ENCODE assay signal across 10 mouse cellular contexts in the genomic region with DNA sequence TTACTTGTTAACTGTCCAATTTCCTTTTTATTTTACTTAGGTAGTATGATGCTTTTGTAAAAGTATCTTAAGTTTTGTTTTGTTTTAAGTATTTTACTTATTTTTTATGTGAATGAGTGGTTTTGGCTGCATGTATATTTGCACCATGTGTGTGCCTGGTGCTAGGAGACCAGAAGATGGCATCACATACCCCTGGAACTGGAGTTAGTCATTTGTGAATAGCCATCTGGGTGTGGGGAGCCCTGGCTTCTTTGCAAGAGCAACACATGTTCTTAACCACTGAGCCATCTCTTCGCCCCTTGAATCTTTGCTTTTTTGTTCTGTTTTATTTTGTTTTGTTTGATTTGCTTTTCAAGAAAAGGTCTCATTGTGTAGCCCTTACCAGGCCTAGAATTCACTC. TPM values are rescaled to one million over a fixed set of nuclear protein-coding genes. Genes with fewer than 3 reads are reported as not detected.
DNase-seq lines count a peak whose midpoint lies in the region; ATAC-seq and TF ChIP-seq lines count a peak whose summit lies in the region.
"Had no signal": no experiment of that assay in that cellular context is flagged by ENCODE, and none has a peak within 500 bp of the region (broad histone marks: within the 10 kb centered on the region; RNA-seq: fewer than 3 reads in every experiment).

No protein-coding gene starts in this region.

- ATAC-seq in kidney, embryonic 15.5 days (replicated peaks; ENCODE audit: low FRiP score), result no peak
- no peak for ATAC-seq in liver, embryonic 13.5 days (ENCODE audit: low read depth)
- no peak for ATAC-seq in CD4-positive, CD25-positive, alpha-beta regulatory T cell, adult 4 months

- no peak for DNase-seq in kidney, adult 2 months
- peak; percentile 42 for DNase-seq in A20 (ENCODE audit: low read depth, low spot score)
- DNase-seq in Muller cell, postnatal 12 days (ENCODE audit: inconsistent ontology term), result peak; percentile 29
- no peak for DNase-seq in liver, embryonic 13.5 days
- DNase-seq in cerebellum, adult 11-12 months, result no peak
- DNase-seq: lung, adult 2 months; right cerebral cortex, postnatal 4 days had no signal

- no peaks in the 10 kb centered on the region for H3K27me3 ChIP-seq in kidney, embryonic 15.5 days
- no peaks in the 10 kb centered on the region for H3K27me3 ChIP-seq in kidney, adult 2 months (replicated peaks; ENCODE audit: control insufficient read depth, insufficient read depth, low read length)
- H3K27me3 ChIP-seq in liver, embryonic 13.5 days, result no peaks in the 10 kb centered on the region

- H3K4me2 ChIP-seq in kidney, embryonic 15.5 days, result peak overlapping the region; percentile 70; the same call in 1 of the 2 replicates
- H3K4me2 ChIP-seq in liver, embryonic 13.5 days, result 0 out of 2 replicates have a peak overlapping the region, but pooled peaks have one; percentile 46
- H3K4me2 ChIP-seq: midbrain, embryonic 11.5 days had no signal

- H3K27ac ChIP-seq in kidney, embryonic 15.5 days, result no peak overlapping the region
- no peak overlapping the region for H3K27ac ChIP-seq in kidney, adult 2 months (ENCODE audit: insufficient read depth, low read depth, low read length)
- H3K27ac ChIP-seq in liver, embryonic 13.5 days, result no peak overlapping the region

- no peak overlapping the region for H3K9ac ChIP-seq in kidney, embryonic 15.5 days
- peak overlapping the region; percentile 49; the same call in 1 of the 2 replicates for H3K9ac ChIP-seq in liver, embryonic 13.5 days

- no peak for TF ChIP-seq CTCF in kidney, adult 2 months (conservative IDR thresholded peaks at IDR 0.05; ENCODE audit: insufficient read depth, insufficient read length, low read depth, low read length)

- peaks cover 34% of the 10 kb centered on the region for H3K36me3 ChIP-seq in kidney, embryonic 15.5 days
- peaks cover 7% of the 10 kb centered on the region for H3K36me3 ChIP-seq in kidney, adult 2 months (ENCODE audit: control insufficient read depth, insufficient read depth, low read length)
- peaks cover 42% of the 10 kb centered on the region for H3K36me3 ChIP-seq in liver, embryonic 13.5 days

- no peaks in the 10 kb centered on the region for H3K9me3 ChIP-seq in kidney, embryonic 15.5 days (replicated peaks)
- no peaks in the 10 kb centered on the region for H3K9me3 ChIP-seq in liver, embryonic 13.5 days (replicated peaks)

- TF ChIP-seq POLR2A in kidney, adult 2 months (IDR thresholded peaks at IDR 0.05; ENCODE audit: low read depth, low read length), result no peak

- 94% methylated on average over 1 of the region's 1 CpGs for WGBS in kidney, embryonic 15.5 days
- WGBS in kidney, adult 2 months, result 97% methylated on average over 1 of the region's 1 CpGs
- 71% methylated on average over 1 of the region's 1 CpGs for WGBS in liver, embryonic 13.5 days (ENCODE audit: insufficient replicate concordance)

- no peak overlapping the region for H3K4me3 ChIP-seq in kidney, embryonic 15.5 days (replicated peaks)
- H3K4me3 ChIP-seq in kidney, adult 2 months (ENCODE audit: insufficient read depth, low read depth, low read length), result no peak overlapping the region
- no peak overlapping the region; the same call in 1 of the 2 replicates for H3K4me3 ChIP-seq in liver, embryonic 13.5 days (replicated peaks)

- peaks cover 36% of the 10 kb centered on the region for H3K4me1 ChIP-seq in kidney, embryonic 15.5 days
- H3K4me1 ChIP-seq in kidney, adult 2 months (ENCODE audit: control insufficient read depth, insufficient read depth, low read length), result peaks cover 3% of the 10 kb centered on the region
- H3K4me1 ChIP-seq in liver, embryonic 13.5 days (replicated peaks), result peaks cover 30% of the 10 kb centered on the region

RNA-seq across cellular contexts. Expression of a gene that starts 2.2 kb away (rescaled TPM):
- 40.5 and 40.6 TPM in 2 replicates for polyA plus RNA-seq in kidney, embryonic 15.5 days (2015; fragmentation: Nextera tagmentation; extraction: Ambion mirVana)
- 10.5 and 31.1 TPM in 2 replicates for polyA plus RNA-seq in kidney, adult 2 months (2012; rRNA removed)
- 12.6 and 17.7 TPM in 2 replicates for polyA plus RNA-seq in liver, embryonic 13.5 days (2015; fragmentation: Nextera tagmentation; extraction: Ambion mirVana)
- 10 to 100 TPM; 24.7 to 28.4 TPM for polyA plus RNA-seq in CD4-positive, CD25-positive, alpha-beta regulatory T cell, adult 4 months (2017; shearing (Covaris generic))

RNA-seq across cellular contexts. Expression of a gene that starts 55.8 kb away (rescaled TPM):
- polyA plus RNA-seq in kidney, embryonic 15.5 days (2015; fragmentation: Nextera tagmentation; extraction: Ambion mirVana), result 5.3 and 6.5 TPM in 2 replicates
- polyA plus RNA-seq in kidney, adult 2 months (2012; rRNA removed), result 92.2 and 119 TPM in 2 replicates
- 2.2 and 2.5 TPM in 2 replicates for polyA plus RNA-seq in liver, embryonic 13.5 days (2015; fragmentation: Nextera tagmentation; extraction: Ambion mirVana)
- under 1 TPM; 0.14 to 0.31 TPM for polyA plus RNA-seq in CD4-positive, CD25-positive, alpha-beta regulatory T cell, adult 4 months (2017; shearing (Covaris generic))

Comparison
In these comparisons a context has a peak if more than half of its experiments do, and no peak if none do; other contexts are left out.
1. RNA of a gene that starts 55.8 kb away (polyA plus RNA-seq): 92.2 to 119 TPM in kidney, adult 2 months; 5.3 to 6.5 TPM in kidney, embryonic 15.5 days, 2.2 to 2.5 TPM in liver, embryonic 13.5 days and 0.14 to 0.31 TPM in CD4-positive, CD25-positive, alpha-beta regulatory T cell, adult 4 months; every median in the first group is over 10 times any median in the second.
2. DNase-seq: peak in A20 (single experiment) and Muller cell, postnatal 12 days (single experiment); none in kidney, adult 2 months (single experiment), liver, embryonic 13.5 days (single experiment) and cerebellum, adult 11-12 months (single experiment).